Mouse (Mus musculus) cerebellum, postnatal 36 days (tissue): ENCODE data around the gene Snx22.

ENCODE experiments used
- DNase-seq, 2 experiments: peaks; one replicate each; pipeline ENCODE4 v3.0.0; 2021 to 2022; ENCODE audit warnings: mixed read lengths in 2 of 2

The Snx22 gene

DNA sequence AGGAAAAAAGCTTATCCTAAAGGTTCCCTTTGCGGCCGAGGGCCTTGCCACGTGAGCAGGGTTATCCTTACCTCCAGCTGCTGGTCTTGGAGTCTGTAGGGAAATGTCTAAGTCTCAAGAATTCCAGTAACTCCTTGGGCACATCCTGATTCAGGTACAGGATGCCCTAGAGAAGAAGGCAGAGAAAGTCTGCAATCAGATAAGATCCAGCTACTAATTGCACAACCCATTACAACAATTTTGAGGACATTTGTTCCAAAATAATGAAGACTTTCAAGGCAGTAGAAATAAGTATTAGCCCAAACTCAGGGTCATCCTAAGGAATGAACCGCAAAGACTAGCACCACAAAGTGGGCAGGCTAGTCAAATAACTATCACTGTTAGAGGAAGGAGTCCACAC lies 1.5 kb downstream of the Snx22 start:
- no peak for DNase-seq

GRCm38 (mm10) chr9:66067542-66067941 lies 2.0 kb downstream of the Snx22 start:
- no peak for DNase-seq

DNA sequence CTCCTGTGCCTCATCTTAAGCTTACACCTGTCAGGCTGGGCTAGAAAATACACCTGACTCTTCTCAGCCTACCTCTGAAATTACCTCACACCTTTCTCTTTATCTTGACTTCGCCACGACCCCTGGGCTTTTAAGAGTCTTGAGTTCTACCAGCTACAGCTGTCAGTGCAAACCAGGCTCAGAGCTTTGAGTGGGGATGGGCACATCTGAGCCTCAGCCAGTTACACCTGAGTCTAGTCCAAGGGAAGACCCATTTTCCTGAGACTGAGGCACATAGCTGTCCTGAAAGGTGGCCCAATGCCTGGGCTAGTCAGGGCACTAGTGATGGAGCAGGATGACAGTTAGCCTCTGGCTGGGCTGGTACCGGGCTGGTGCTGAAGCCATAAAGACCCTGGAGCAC lies 2.7 kb downstream of the Snx22 start:
- DNase-seq = no peak

- DNase-seq = no peak
These were observed 5.2 kb downstream of the Snx22 start for GRCm38 (mm10) chr9:66064316-66064715.

- DNase-seq = no peak
These were observed 6.1 kb downstream of the Snx22 start for GRCm38 (mm10) chr9:66063446-66063845.

DNA sequence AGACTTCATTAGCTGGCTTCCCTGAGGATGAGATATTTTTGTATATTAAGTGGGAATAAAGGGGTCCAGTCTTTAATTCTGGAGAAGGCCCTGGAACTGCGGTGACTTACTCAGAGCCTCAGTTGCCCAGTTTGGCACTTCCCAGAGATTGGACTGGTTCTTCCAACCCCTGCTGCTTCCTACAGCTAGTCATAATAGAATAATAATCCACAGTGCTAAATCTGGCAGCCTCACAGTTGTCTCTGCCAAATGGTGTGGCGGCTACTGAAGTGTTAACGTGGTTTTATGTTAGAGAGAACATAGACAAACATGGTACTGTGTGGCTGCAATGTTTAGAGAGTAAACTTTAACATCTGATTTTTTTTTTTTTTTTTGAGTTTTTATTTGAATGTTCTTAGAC lies 7.9 kb downstream of the Snx22 start:
- DNase-seq = no peak

- DNase-seq = no peak
These were observed 8.5 kb downstream of the Snx22 start for GRCm38 (mm10) chr9:66060986-66061385.

- DNase-seq = no peak
These were observed 9.2 kb downstream of the Snx22 start for GRCm38 (mm10) chr9:66060308-66060647.

- peak; percentile 97 to 99 for DNase-seq
These were observed 9.8 kb downstream of the Snx22 start, which contains the start of gene Ppib for GRCm38 (mm10) chr9:66059583-66060307. Gene Ppib (plus strand): TSS chr9:66060222.

GRCm38 (mm10) chr9:66053620-66054019 lies 15.9 kb downstream of the Snx22 start:
- no peak for DNase-seq

DNA sequence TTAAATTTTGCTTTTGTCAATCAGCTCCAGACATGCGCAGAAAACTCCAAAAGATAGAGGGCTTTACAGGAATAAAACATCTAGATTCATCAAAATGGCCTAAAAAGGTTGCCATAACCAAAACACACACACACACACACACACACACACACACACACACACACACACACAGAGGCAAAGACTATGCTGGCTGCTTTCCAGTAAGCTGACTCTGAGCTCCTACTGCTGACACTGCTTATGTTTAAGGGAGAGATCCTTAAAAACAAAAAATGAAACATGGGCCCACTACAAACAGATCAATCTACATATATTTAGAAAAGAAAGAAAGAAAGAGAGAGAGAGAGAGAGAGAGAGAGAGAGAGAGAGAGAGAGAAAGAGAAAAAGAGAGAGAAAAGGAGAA lies 16.8 kb downstream of the Snx22 start:
- no peak for DNase-seq

DNA sequence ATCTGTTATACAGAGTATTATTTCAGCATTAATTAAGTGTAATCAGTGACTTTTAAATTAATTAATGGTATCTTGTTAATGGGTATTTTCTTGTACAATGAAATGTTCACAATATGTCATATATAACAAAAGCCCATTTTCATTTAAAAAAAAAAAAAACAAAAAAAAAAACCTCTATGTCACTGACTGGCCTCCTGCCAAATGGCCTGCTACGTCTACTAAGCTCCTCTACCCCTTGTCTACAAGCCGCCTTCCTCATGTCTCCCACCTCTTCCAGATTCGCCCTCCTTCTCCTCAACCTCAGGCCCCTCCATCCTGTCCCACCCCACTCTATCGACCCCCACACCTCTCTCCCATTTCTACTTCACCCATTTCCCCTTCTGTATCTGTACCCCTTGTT lies 18.0 kb downstream of the Snx22 start:
- no peak for DNase-seq

- DNase-seq = no peak
These were observed 19.5 kb downstream of the Snx22 start for GRCm38 (mm10) chr9:66049931-66050601.

DNA sequence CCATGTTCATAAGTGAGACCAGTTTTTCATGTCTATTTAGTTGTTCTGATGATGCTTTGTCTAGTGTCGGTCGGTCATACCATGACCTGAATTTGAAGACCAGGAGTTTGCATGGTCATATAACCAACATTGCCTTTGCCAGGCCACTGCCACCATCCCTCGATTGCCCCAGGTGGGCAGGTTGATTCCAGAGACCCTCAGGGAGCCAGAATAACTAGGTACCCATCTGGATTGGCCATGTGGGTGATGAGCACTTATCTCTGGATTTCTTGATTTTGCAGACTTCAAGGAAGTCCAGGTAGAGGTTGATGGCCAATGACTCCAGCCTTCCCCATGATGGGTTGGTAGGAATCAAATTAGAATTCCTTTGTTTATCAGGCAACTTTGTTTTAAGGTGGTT lies 26.3 kb downstream of the Snx22 start:
- no peak for DNase-seq

DNA sequence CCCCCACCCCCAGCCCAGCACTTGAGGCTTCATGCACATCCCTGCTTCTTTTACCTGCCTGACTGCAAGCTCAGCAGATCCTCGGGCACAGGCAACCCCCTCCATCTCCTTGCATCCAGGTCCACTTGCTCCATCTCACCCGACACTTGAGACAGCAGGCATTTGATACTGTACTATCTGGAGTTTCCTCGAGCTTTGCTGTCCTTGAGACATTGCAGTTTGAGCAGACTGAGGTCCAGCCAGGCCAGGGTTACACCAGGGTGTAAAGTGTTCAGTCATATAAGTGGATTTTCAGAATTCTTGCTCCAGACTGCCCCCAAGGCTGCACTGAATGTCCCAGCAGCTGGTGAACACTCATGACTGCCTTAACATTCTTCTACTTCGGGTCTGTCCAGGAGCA lies 27.2 kb downstream of the Snx22 start:
- DNase-seq = no peak

DNA sequence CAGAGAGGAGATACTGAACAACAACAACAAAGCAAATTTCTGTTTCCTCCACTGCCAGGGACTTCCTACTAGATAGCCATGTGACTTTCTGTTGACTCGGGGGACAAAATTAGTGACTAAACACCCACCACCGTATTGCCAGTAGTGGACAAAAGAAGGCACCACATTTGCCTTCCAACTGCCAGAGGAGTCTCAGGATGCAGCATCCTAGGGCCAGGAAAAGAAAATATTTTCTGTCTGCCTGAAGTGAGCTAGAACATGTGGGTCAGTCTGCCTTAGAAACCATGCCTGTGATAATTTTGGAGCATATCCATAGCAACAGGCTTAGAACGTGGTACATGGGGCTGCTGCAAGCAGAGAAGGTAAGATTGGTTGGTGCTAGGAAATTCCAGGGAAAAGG lies 28.7 kb downstream of the Snx22 start:
- no peak for DNase-seq

DNA sequence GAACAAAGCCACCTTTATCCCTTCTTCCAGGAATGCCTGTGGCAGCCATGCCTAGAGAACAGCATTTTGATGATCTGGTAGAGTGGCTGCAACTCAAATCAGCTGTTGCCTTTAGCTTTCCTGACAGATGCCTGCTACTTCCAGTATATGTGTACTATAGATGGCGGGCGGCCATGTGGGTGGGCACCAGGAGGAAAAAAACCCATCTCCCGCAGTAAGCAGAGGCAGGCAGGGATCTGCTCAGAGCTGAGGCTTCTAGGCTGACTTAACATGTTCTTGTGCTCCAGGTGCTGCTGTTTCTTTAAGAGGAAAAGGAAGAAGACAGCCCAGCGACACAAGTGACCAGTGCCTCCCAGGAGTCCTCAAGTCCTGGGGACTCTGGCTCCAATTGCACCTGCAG lies 30.2 kb downstream of the Snx22 start:
- no peak for DNase-seq

DNA sequence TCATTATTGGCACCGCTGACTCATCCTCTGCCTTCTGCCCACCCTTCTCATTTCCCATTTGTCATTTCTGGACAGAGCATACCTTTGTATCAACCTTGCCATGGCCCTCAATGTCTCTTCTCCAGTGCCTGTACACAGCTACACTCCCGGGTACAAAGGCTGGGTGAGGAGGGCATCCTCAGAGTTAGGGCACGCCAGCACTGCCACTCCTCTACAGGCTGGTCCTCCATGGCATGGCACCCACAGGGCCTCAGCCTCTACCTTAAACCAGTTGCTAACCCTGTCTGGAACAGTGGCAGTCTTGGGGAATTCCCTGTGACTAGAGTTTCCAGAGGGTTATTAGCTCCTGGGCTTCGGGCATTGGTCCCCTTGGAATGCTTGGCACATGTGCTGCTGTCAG lies 30.9 kb downstream of the Snx22 start:
- DNase-seq = no peak

GRCm38 (mm10) chr9:66038082-66038481 lies 31.4 kb downstream of the Snx22 start:
- DNase-seq = no peak

DNA sequence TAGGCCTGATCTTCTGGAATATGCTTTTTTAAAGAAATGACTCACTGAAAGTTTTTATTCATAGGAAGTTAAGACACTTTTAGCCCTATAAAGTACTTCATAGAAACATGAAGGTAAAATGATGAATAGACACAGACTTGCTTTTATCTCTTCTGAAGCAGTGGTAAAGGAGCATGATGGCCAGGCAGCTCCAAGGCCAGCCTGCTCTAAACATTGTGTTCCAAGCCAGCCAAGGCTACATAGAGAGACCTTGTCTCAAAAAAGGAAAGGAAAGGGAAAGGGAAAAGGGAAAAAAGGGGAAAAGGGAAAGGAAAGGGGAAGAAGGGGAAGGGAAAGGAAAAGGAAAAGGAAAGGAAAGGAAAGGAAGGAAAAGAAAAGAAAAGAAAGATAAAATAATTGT lies 48.9 kb downstream of the Snx22 start:
- no peak for DNase-seq
